Mouse (Mus musculus) fibroblast of lung, adult 2 months (primary cell): ENCODE data around the gene Fgf7.

ENCODE experiments used
- DNase-seq: peaks from one replicate; pipeline ENCODE4 v3.0.0-alpha.2; 2011; ENCODE audit warnings: low read depth

The Fgf7 gene

GRCm38 (mm10) chr2:126061037-126061773, 26.7 kb downstream of the Fgf7 start:
- no peak for DNase-seq

GRCm38 (mm10) chr2:126062876-126063275, 28.4 kb downstream of the Fgf7 start:
- no peak for DNase-seq

GRCm38 (mm10) chr2:126064814-126065213, 30.4 kb downstream of the Fgf7 start:
- DNase-seq = no peak

- DNase-seq = no peak
These were observed 30.9 kb downstream of the Fgf7 start for GRCm38 (mm10) chr2:126065303-126065856.

GRCm38 (mm10) chr2:126069740-126070139, 35.3 kb downstream of the Fgf7 start:
- DNase-seq = no peak

- no peak for DNase-seq
These were observed 39.3 kb downstream of the Fgf7 start for GRCm38 (mm10) chr2:126073744-126074143.

DNA sequence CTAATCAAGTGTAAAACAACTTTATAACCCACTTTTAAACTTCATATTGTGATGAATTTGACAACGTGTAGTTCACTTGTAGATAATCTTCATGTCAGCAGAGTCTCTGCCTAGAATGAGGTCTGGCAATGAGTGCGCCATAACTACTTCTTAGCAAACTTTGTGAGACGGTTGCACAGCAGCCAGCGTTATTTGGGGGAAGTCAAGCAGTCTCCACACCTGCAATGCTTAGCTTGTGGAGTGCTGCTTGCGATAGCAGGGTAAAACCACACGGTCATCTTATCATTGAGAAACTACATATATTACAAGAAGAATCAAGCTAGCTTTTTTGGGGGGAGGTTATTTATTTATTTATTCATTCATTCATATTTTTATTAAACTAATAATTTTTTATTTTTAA, 42.0 kb downstream of the Fgf7 start:
- no peak for DNase-seq

DNA sequence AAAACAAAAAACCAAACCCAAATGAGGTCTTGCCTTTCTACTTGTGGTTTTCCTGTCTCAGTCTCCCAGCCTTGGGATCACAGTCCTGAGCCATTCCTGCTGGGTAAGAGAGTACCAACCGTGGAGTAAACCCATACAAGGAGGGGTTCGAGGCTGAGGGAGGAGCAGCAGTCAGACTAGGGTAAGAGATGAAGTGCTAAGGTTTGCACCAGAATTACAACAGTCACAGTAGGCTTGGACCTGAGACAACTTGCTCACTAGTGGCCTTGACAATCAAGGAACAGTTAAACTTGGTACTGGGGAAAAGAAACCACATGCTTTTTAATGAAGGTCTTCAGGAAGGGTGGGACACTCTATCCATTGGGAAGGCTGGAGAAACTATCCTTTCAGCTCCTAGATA, 44.6 kb downstream of the Fgf7 start:
- no peak for DNase-seq

GRCm38 (mm10) chr2:126084326-126084725, 49.9 kb downstream of the Fgf7 start:
- DNase-seq = no peak

DNA sequence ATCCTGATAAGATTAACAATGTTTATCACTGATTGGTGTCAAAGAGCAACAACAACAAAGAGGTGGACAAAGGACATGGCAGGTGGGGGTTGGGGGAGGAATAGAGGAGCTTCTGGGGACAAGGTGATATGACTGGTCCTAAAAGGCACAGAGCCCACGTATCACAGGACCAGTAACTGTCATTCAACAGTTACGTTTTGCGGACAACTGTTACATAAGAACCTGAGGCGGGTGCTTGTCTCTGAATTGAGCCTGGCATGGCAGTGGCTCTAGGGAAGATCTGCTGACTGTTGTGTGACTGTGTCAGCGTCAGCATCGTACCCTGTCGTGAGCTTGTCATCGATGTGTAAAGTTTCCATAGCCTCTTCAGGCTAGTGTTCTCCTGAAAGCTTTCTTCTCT, 51.7 kb downstream of the Fgf7 start:
- DNase-seq = no peak

- DNase-seq = no peak
These were observed 56.0 kb downstream of the Fgf7 start for GRCm38 (mm10) chr2:126090432-126090831.

GRCm38 (mm10) chr2:126094616-126095015, 60.2 kb downstream of the Fgf7 start:
- DNase-seq = no peak
